Mouse (Mus musculus) embryonic facial prominence, embryonic 12.5 days (tissue): ENCODE measurements around the gene Kcnh4. TPM values are rescaled to one million over a fixed set of nuclear protein-coding genes. Genes with fewer than 3 reads are reported as not detected.
A peak's percentile ranks its signal among the peaks of the same experiment; 100 is the strongest.

ENCODE experiments used
- ATAC-seq: fragments of 200-750 bp; cut with Nextera tagmentation; 2 replicates; pipeline ENCODE4 v1.8.0; 2017; ENCODE audit not compliant: insufficient number of reproducible peaks, insufficient read depth, low FRiP score, low TSS enrichment
- H3K27ac ChIP-seq: fragments of 300-500 bp; sonication (generic); 2 replicates; pipeline ENCODE4 v1.5.1; 2016; ENCODE audit warnings: mild to moderate bottlenecking
- H3K27me3 ChIP-seq: fragments of 300-500 bp; sonication (generic); 2 replicates; pipeline ENCODE4 v1.6.1; 2016; ENCODE audit warnings: mild to moderate bottlenecking, moderate library complexity
- H3K36me3 ChIP-seq: fragments of 300-500 bp; sonication (generic); 2 replicates; pipeline ENCODE4 v1.6.1; 2016; ENCODE audit warnings: mild to moderate bottlenecking
- H3K4me1 ChIP-seq: fragments of 300-500 bp; sonication (generic); 2 replicates; pipeline ENCODE4 v1.6.1; 2016
- H3K4me2 ChIP-seq: fragments of 300-500 bp; sonication (generic); replicated peaks from 2 replicates; pipeline ENCODE4 v1.6.1; 2016; ENCODE audit warnings: mild to moderate bottlenecking, moderate library complexity
- H3K4me3 ChIP-seq: fragments of 300-500 bp; sonication (generic); 2 replicates; pipeline ENCODE4 v1.5.1; 2016; ENCODE audit warnings: mild to moderate bottlenecking
- H3K9ac ChIP-seq: fragments of 300-500 bp; sonication (generic); 2 replicates; pipeline ENCODE4 v1.6.1; 2016; ENCODE audit warnings: mild to moderate bottlenecking, moderate library complexity
- H3K9me3 ChIP-seq: fragments of 300-500 bp; sonication (generic); 2 replicates; pipeline ENCODE4 v1.6.1; 2016; ENCODE audit warnings: mild to moderate bottlenecking, moderate library complexity
- whole genome bisulfite sequencing: fragments of 180-500 bp; shearing (Covaris S2); methylation state at CpG from one replicate; pipeline ENCODE4 v1.1.7; 2016; 5-methylcytosine and 5-hydroxymethylcytosine counted together
- polyA plus RNA-seq: library from polyadenylated mRNA; unstranded; fragments of >200 nt; fragmentation: Nextera tagmentation; extraction: Ambion mirVana; gene quantifications from 2 replicates; pipeline ENCODE4 v1.2.1, GENCODE M21; 2016

The Kcnh4 gene
- polyA plus RNA-seq, 1 experiment from 2014 or later: 0.46 TPM

GRCm38 (mm10) chr11:100761547-100762045, 1.9 kb upstream of the Kcnh4 start:
- Histone ChIP-seq H3K4me3 (peak overlapping the region; percentile 32), H3K4me1 (peaks cover 12% of the 10 kb centered on the region), H3K9ac (peak overlapping the region; percentile 44), H3K27me3 (peaks cover 51% of the 10 kb centered on the region), H3K27ac (no peak overlapping the region), H3K9me3 (no peaks in the 10 kb centered on the region), H3K4me2 (peak overlapping the region; percentile 65), H3K36me3 (no peaks in the 10 kb centered on the region)
- no peak for ATAC-seq
- WGBS: under 1% methylated on average over 27 of the region's 27 CpGs

GRCm38 (mm10) chr11:100758707-100759610, 783 bp downstream of the Kcnh4 start:
- Histone ChIP-seq H3K27me3 (peaks cover 54% of the 10 kb centered on the region), H3K9me3 (no peaks in the 10 kb centered on the region)

GRCm38 (mm10) chr11:100757566-100757965, 2.2 kb downstream of the Kcnh4 start:
- Histone ChIP-seq H3K36me3 (no peaks in the 10 kb centered on the region), H3K4me1 (peaks cover 12% of the 10 kb centered on the region), H3K27ac (no peak overlapping the region), H3K27me3 (peaks cover 47% of the 10 kb centered on the region), H3K9me3 (no peaks in the 10 kb centered on the region), H3K4me3 (no peak overlapping the region), H3K9ac (no peak overlapping the region), H3K4me2 (no peak overlapping the region)
- WGBS: 88% methylated on average over 12 of the region's 12 CpGs
- no peak for ATAC-seq

More at GRCm38 (mm10) chr11:100758707-100759610, 783 bp downstream of the Kcnh4 start:
- 2% methylated on average over 35 of the region's 35 CpGs for WGBS
- Histone ChIP-seq H3K36me3 (no peaks in the 10 kb centered on the region), H3K27ac (no peak overlapping the region), H3K4me3 (peak overlapping the region; percentile 32), H3K9ac (no peak overlapping the region; the same call in 1 of the 2 replicates), H3K4me1 (peaks cover 12% of the 10 kb centered on the region), H3K4me2 (peak overlapping the region; percentile 58)
- ATAC-seq: no peak; the same call in 1 of the 2 replicates

- H3K27me3 ChIP-seq: peaks cover 41% of the 10 kb centered on the region
- H3K36me3 ChIP-seq: no peaks in the 10 kb centered on the region
- ATAC-seq: no peak
- no peak overlapping the region for H3K4me2 ChIP-seq
- no peak overlapping the region for H3K4me3 ChIP-seq
- H3K9me3 ChIP-seq: no peaks in the 10 kb centered on the region
- WGBS: 65% methylated on average over 6 of the region's 6 CpGs
- no peak overlapping the region for H3K27ac ChIP-seq
- H3K4me1 ChIP-seq: peaks cover 12% of the 10 kb centered on the region
- no peak overlapping the region for H3K9ac ChIP-seq
Measured at GRCm38 (mm10) chr11:100756476-100756875, 3.3 kb downstream of the Kcnh4 start.

- Histone ChIP-seq H3K4me3 (no peak overlapping the region), H3K9ac (no peak overlapping the region), H3K27me3 (peaks cover 27% of the 10 kb centered on the region), H3K4me2 (no peak overlapping the region), H3K4me1 (peaks cover 10% of the 10 kb centered on the region), H3K27ac (no peak overlapping the region), H3K36me3 (no peaks in the 10 kb centered on the region), H3K9me3 (no peaks in the 10 kb centered on the region)
- ATAC-seq: no peak
- 90% methylated on average over 3 of the region's 3 CpGs for WGBS
Measured at GRCm38 (mm10) chr11:100754693-100755057, 5.1 kb downstream of the Kcnh4 start.

GRCm38 (mm10) chr11:100754021-100754692, 5.6 kb downstream of the Kcnh4 start:
- Histone ChIP-seq H3K9me3 (no peaks in the 10 kb centered on the region), H3K4me3 (no peak overlapping the region), H3K36me3 (no peaks in the 10 kb centered on the region), H3K4me1 (0 out of 2 replicates have a peak, but pooled peaks cover 6% of the 10 kb centered on the region), H3K9ac (no peak overlapping the region), H3K27me3 (peaks cover 27% of the 10 kb centered on the region), H3K27ac (no peak overlapping the region), H3K4me2 (no peak overlapping the region)
- no peak for ATAC-seq
- 84% methylated on average over 12 of the region's 12 CpGs for WGBS

- H3K4me2 ChIP-seq: no peak overlapping the region
- H3K27ac ChIP-seq: no peak overlapping the region
- no peaks in the 10 kb centered on the region for H3K36me3 ChIP-seq
- no peak for ATAC-seq
- H3K9ac ChIP-seq: no peak overlapping the region
- peaks cover 19% of the 10 kb centered on the region for H3K27me3 ChIP-seq
- H3K4me1 ChIP-seq: no peaks in the 10 kb centered on the region
- no peak overlapping the region for H3K4me3 ChIP-seq
- 41% methylated on average over 10 of the region's 10 CpGs for WGBS
- H3K9me3 ChIP-seq: no peaks in the 10 kb centered on the region
Measured at GRCm38 (mm10) chr11:100752294-100752693, 7.4 kb downstream of the Kcnh4 start.

GRCm38 (mm10) chr11:100750127-100750526, 9.6 kb downstream of the Kcnh4 start:
- H3K4me2 ChIP-seq: no peak overlapping the region
- no peak overlapping the region for H3K9ac ChIP-seq
- no peaks in the 10 kb centered on the region for H3K36me3 ChIP-seq
- H3K9me3 ChIP-seq: no peaks in the 10 kb centered on the region
- no peaks in the 10 kb centered on the region for H3K4me1 ChIP-seq
- no peak overlapping the region for H3K4me3 ChIP-seq
- no peak for ATAC-seq
- peaks cover 16% of the 10 kb centered on the region for H3K27me3 ChIP-seq
- H3K27ac ChIP-seq: no peak overlapping the region
- 89% methylated on average over 16 of the region's 16 CpGs for WGBS

- Histone ChIP-seq H3K4me3 (no peak overlapping the region), H3K27me3 (peaks cover 16% of the 10 kb centered on the region)
Measured at GRCm38 (mm10) chr11:100749469-100749868, 10.3 kb downstream of the Kcnh4 start.

GRCm38 (mm10) chr11:100748620-100749019, 11.1 kb downstream of the Kcnh4 start:
- peaks cover 16% of the 10 kb centered on the region for H3K27me3 ChIP-seq
- no peak for ATAC-seq
- H3K27ac ChIP-seq: no peak overlapping the region
- H3K36me3 ChIP-seq: no peaks in the 10 kb centered on the region
- no peak overlapping the region for H3K4me3 ChIP-seq
- H3K4me1 ChIP-seq: no peaks in the 10 kb centered on the region
- no peak overlapping the region for H3K9ac ChIP-seq
- no peak overlapping the region for H3K4me2 ChIP-seq
- WGBS: 68% methylated on average over 4 of the region's 4 CpGs
- no peaks in the 10 kb centered on the region for H3K9me3 ChIP-seq

More at GRCm38 (mm10) chr11:100749469-100749868, 10.3 kb downstream of the Kcnh4 start:
- H3K4me2 ChIP-seq: no peak overlapping the region
- ATAC-seq: no peak
- no peak overlapping the region for H3K9ac ChIP-seq
- WGBS: 50% methylated on average over 25 of the region's 25 CpGs
- H3K4me1 ChIP-seq: no peaks in the 10 kb centered on the region
- H3K36me3 ChIP-seq: no peaks in the 10 kb centered on the region
- H3K27ac ChIP-seq: no peak overlapping the region
- no peaks in the 10 kb centered on the region for H3K9me3 ChIP-seq

GRCm38 (mm10) chr11:100747114-100747513, 12.6 kb downstream of the Kcnh4 start:
- WGBS: 67% methylated on average over 5 of the region's 5 CpGs
- peaks cover 13% of the 10 kb centered on the region for H3K27me3 ChIP-seq
- H3K9ac ChIP-seq: no peak overlapping the region
- no peaks in the 10 kb centered on the region for H3K9me3 ChIP-seq
- no peaks in the 10 kb centered on the region for H3K36me3 ChIP-seq
- no peak for ATAC-seq
- H3K4me3 ChIP-seq: no peak overlapping the region
- H3K4me2 ChIP-seq: no peak overlapping the region
- no peak overlapping the region for H3K27ac ChIP-seq
- no peaks in the 10 kb centered on the region for H3K4me1 ChIP-seq
